Mouse (Mus musculus) kidney, adult 9 months (tissue): ENCODE results near the gene Cnnm4.

ENCODE experiments used
- DNase-seq: peaks from one replicate; pipeline ENCODE4 v3.0.0; 2022

Cnnm4 gene

DNA sequence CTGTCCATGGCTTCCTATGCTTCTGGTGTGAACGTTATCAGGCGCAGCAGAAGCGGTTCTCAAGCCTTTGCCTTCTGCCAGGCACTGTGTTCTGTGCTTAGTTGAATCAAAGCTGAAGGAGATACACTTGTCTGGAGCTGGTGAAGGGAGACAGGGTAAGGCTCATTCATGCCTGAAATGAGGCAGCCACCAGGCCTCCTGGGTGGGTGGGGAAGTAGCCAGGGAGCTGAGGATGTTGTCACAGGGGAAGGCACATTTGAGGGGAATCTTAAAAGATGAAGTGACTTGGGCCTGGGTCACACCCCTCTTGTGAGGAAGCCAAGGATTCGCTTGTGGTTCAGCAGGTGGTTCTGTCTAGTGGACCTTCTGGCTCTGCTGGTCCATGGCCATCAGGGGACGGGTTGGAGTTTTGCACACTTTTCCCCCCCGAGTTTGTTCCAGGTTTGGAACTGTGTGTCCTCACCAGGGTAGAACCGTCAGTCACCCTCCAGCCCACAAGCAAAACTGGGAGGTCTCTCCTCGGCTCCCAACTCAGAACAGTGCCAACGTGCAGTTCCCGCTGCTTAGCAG is 1.9 kb downstream of the Cnnm4 start:
- DNase-seq = no peak

DNA sequence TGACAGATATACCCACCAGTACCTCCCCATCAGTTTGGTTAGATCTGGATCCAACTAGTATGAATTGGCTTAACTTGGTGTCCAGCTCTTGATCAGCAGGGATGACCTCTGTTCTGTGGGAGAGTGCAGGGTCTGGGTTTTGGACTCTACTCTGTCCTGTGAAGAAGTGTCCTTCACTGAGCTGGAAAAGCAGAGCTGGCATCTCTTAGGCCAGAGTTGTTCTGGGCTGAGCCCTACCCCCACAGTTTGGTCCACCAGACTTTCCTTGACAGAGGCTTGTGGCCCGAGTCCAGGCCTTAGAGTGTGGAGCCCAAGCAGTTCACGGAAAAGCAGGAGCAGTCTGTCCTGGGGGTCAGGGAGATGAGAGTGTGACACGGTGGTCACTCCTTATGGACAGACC is 3.2 kb downstream of the Cnnm4 start:
- DNase-seq = peak; percentile 86

DNA sequence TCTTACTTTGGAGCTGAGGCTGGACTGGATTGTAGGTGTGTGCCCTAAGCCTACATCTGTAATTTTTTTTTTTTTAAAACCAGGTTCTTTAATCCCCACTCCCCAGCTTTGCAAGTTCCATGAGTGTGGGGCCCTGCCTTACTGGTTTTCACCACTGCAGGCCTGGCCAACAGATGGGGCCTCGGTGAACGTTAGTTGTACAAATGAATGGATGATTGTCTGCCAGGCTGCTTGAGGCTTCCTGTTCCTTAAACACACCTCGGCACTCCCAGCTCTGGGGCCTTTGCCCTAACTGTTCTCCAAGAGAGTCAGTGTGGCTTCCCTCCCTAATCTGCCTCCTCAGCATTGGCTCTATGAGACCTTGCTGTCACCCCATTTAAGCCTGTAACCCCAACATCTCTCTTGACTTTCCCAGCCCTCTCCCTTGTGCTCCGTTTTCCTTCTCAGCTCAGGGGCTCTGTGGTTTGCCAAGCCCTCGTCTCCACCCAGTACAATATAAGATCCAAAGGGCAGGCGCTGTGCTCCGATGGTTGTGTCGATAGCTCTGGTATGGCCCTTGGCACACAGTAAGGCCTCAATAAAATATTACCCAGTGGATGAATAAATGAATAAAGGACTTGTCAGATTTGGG is 4.2 kb downstream of the Cnnm4 start:
- peak; percentile 67 for DNase-seq

DNA sequence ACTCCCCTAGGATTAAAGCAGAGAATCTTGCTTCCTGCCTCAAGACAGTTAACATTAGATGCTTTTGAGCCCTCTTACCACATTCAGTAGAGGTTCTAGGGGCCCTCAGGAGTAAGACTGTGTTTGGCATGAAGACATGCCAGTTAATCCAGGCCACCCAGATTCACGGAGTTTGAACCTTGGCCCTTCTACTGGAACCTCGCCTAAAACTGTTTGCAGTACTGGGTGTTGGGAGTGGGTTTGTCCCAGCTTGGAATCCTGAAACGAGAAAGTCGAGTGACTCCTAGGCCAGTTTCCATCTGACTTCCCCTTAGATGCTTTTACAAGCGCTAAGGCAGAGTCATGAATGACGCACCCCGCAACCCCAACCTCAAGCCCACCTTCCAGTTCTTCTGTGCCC is 5.0 kb downstream of the Cnnm4 start:
- peak; percentile 85 for DNase-seq

DNA sequence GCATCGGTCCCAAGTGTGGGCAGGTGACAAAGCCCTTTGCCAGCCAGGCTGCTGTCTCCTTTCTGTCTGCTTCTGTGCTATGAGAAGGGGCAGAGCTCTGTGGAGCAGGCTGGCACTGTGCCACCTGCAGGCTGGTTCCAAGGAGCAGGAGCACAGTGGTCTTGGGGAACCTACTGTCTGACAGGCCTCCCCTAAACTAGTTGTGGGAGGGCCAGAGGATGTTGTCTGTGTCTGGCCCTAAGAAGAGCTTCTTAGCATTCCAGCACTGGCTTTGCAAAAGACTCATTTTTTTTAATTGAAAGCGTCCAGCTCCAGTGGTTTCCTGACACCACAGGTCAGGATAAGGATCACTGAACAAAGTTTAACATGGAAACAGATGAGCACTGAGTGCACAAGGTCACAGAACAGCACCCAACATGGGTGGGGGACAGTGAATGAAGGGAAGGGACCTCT is 6.9 kb downstream of the Cnnm4 start:
- peak; percentile 72 for DNase-seq

DNA sequence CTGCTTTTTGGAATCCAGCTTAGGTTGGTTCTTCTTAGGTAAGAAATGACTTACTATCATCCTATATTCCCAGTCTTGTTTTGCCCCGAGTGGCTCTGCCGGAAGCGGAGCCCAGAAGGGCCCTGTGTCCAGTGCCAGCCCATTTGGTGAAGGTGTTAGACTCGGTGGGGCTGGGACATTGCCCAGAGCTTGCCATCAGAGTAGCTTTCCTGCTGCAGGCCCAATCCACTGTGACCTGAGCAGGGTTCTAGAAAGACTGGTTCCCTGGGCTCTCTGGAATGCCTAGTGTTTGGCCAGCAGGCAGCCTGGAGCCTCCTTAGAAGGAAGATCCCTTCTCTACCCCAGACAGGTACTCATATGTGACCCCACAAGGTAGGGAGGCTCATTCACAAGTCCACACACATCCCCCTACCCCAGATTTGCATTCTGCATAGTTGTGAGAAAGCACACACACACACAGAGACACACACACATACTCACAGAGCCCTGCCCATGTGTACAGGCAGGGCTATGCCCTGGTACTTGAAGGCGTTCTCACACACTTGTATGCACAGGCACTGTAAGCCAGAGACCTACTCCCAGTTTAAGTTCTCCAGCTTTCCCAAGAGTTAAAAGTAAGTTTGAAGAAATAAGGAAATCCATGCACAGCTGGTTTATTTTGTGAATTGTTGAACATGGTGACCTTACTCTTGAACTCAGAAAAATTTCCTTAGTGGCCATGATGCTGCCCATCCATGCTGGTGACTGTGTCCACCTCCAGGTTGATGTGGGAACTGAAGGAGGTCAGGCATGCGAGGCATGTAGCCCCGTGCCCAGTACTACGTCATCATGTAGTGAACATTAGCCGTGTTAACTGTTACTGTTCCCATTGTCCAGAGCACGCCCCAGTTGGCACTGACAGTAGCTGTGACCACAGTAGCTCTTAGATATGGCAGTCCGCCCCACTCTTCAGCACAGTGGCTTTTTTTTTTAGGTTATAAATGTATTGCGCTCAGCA is 8.8 kb downstream of the Cnnm4 start:
- DNase-seq = no peak

DNA sequence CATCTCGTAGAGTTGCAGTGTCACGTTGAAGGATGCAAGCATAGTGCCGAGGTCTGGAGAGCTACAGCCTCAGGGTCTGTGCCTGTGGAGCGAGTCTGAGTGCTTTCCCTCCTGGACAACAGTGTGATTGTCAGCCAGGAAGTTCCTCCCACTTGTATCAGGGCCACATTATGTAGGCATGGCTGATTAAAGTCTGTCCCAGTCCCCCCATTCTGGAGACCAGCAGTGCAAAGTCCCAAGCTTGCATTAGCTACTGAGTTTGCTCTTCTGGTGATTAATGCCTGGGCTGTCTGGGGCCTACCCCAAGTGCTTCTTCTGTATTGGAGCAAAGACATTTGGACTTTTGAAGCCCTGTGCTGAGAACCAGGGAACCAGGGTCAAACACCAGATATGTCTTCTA is 12.4 kb downstream of the Cnnm4 start:
- DNase-seq = no peak

DNA sequence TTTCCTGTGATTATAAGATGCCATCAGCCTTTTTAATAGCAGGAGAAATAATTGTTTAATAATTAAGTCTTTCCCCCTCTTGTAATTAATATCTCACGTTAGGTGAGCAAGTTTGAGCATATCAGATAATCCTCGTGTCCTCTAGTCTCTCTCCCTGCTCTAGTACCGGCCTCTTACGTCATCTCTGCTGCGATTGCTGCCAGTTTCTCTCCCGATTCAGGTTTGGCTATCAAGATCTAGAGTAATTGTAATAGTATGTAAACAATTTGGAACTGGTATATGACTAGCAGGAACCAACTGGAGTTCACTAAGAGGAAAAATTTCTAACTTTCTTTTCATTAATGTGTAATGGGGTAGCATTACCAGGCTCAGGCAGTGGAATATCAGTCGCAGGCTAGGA is 13.7 kb downstream of the Cnnm4 start:
- no peak for DNase-seq

DNA sequence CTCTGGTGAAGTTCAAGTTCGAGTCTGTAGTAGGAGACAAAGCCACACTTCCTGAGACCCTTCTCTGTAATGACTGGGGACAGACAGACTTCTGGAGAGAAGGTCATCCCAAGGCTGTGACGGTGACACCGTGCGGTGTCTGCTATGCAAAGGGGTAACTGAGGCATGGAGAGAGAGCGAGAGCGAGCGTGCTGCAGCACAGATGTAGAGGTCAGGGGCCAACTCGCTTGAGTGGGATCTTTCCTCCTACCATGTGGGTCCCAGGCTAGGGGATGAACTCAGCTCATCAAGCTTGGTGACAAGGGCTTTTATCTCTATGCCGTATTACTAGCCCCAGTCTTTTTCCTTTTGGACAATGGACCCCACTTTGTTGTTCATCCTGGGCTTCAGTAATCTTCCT is 15.7 kb downstream of the Cnnm4 start:
- DNase-seq = no peak

DNA sequence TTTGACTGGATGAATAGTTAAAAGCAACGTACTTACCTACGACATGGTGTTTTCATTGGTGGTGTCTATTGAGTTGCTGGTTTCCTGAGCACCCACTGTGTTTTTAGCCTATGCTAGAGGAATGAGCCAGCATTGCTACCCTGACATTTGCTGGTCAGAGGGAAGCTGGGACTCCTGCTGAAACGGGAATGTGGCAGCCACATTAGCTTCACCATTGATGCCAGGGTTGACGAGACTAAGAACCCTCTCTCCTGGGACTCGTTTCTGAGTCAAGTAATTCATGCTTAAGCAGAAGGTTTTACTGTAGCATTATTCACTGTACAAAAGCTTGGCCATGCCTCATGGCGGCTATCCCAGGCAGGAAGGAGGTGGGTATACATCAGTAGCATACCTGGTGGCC is 18.2 kb downstream of the Cnnm4 start:
- no peak for DNase-seq

DNA sequence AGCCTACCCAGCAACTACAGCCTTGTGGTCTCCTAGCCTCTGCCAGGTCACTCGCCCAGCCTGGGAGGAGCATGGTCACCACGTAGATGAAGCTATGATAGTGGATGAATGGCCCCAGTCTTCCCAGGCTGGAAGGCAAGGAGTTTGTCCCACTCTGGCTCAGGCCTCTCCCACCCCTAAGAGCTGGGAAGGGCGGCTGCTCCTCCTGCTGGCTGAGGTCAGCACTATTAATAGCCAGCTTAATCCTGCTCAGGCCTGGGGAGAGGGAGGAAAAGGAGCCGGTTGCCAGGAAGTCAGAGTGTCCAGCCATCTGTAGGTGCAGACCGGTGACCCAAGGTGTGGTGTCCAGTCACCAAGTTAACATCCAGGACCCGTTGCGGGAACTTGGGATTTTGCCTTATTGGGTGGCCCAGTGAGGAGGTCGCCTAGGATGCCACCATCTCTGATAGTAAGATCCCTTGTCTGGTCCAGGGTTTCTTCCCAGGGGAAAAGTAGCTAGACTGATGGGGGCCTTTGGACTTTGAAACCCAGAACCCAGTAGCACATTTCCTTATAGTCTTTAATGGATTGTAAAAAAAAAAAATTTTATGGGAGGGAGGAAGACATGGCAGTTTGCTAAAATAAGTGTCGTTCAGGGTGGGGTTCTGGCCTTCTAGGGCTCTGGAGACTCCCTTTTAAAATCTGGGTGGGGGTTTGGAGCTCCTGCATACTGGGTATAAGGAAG is 21.2 kb downstream of the Cnnm4 start:
- DNase-seq = peak; percentile 73

DNA sequence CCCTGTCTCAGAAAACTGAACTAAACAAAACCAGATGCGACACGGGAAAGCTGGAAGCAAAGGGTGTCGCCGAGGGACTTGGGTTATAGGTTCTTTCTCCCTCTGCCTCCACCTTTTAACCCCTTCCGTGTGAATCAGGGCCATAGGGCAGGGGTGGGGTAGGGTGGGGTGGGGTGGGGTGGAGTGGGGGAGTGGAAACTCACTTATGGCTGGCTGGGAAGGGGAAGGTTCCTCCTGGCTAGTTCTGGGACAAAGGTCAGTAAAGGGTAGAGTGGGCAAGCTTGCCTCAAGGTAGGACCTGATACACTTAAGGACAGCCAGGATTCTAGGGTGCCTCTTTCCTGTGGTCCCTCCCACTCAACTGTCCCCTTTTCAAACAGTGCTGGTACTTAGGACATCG is 21.9 kb downstream of the Cnnm4 start:
- no peak for DNase-seq

DNA sequence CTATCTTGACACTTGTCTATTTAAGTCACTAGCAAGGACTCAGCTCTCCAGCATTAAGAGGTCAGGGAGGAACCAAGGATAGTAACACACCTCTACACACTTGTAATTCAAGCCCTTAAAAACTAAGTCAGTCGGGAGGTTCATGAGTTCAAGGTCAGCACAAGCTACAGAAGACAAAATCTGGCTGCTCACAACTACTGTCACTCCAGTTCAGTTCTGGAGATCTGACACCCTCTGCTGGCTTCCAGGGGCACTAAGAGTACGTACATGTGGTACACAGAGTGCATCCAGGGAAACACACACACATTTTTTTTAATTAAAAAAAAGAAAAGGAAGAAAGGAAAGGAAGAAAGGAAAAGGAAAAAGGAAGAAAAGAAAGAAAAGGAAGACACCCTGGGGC is 25.3 kb downstream of the Cnnm4 start:
- DNase-seq = peak; percentile 56

DNA sequence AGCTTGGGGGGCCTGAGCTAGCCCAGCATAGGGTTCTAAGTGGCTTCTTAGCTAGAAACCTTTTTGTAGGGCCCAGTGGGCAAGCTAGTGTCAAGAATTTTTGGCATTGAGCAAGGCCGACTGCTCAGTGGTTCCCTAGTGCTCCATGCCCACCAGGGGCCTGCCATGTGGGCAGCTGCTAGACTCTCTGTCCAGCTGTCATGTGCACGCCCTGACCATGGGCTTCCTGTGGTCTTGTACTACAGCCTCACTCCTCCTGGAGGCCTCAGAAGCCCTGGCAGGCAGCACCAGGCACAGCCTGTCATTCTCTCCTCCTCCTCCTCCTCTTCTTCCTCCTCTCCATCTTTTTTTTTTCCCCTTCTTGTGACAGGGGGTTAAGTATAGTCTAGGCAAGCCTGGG is 25.9 kb downstream of the Cnnm4 start:
- no peak for DNase-seq

DNA sequence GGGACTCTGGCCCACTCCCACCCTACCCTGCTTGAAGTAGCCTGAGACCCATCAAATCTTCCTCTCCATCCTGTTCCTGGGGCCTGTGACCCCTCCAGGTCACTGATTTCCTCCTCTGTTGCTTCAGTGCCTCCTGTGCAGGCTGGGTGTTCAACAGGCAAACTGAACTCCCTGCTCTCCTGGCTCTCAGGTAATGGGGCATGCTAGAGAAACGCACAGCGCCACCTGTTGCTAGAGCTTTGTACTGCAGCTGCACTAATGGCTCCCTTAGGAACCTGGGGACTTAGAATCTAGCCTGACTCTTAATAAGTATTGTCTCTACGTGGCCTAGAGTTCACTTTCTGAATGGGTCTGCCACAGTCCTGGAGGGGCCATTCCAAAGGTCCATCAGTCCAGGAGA is 29.8 kb downstream of the Cnnm4 start:
- DNase-seq = peak; percentile 85

DNA sequence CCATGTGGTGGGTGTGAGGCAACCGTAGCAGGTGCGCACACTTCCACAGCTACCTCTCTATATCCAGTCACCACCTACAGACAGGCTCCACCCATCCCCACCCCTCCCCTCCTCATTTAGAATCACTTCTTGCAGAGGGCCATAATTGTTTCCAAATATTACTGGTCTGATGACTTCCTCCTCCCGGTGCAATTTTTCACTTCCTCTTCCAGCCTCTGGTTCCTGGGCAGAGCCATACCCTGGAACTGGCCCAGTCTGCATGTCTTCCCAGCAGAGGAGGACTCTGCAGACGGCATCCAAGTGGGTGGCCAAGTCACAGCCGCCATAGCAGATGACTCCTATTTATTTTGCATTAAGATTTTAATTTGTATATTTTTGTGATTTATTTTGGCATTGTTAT is 36.8 kb downstream of the Cnnm4 start:
- no peak for DNase-seq

DNA sequence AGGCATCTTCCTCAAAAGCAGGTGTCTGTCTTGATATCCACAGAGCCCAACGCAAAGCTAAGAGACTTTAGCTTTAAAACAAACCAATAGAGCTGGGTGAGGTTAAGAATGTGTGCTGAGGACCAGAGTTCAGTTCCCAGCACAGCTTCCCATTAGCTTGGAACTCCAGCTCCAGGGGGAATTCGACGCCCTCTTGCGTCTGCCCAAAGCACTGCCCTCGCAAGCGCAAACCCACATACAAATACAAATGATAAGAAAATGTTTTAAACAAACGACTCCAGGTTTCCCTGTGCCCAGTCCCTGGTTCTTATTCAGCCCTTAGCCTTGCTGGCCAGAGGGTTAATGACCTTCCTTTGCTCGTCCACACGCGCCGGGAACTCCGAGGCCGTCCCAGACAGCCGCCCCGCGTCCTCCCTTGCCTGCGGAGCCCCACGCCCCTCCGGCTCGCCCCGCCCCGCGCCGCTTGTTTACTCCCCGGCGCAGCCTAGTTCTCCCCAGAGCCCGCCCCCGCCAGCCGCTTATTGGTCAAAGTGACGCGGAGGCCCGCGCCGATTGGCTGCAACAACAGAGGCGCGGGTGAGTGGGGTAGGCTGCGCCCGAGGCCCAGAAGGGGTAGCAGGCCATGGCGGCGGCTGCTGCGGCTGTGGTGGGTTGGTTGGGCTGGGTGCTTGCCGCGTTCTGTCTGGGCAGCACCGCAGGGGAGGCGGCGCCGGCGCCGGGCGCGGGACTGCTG is 40.0 kb downstream of the Cnnm4 start, which contains the start of gene Cnnm3:
Cnnm3 (plus strand) TSS at position 579 of the 733 bp plus-strand sequence.
- DNase-seq = peak; percentile 99

DNA sequence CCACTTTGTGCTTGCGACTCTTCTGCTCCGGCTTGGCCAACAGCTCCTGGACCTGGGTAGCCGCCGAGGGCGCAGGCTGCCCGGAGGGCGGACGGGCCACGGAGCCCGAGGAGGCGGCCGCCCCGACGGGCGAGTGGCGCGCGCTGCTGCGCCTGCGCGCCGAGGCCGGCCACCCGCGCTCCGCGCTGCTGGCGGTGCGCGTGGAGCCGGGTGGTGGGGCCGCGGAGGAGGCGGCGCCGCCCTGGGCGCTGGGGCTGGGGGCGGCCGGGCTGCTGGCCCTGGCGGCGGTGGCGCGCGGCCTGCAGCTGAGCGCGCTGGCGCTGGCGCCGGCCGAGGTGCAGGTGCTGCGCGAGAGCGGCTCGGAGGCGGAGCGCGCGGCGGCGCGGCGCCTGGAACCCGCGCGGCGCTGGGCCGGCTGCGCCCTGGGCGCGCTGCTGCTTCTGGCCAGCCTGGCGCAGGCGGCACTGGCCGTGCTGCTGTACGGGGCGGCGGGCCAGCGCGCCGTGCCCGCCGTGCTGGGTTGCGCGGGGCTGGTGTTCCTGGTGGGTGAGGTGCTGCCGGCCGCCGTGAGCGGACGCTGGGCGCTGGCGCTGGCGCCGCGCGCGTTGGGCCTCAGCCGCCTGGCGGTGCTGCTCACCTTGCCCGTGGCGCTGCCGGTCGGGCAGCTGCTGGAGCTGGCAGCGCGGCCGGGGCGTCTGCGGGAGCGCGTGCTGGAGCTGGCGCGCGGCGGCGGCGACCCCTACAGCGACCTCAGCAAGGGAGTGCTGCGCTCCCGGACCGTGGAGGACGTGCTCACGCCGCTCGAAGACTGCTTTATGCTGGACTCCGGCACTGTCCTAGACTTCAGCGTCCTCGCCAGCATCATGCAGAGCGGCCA is 40.9 kb downstream of the Cnnm4 start:
- DNase-seq = no peak

DNA sequence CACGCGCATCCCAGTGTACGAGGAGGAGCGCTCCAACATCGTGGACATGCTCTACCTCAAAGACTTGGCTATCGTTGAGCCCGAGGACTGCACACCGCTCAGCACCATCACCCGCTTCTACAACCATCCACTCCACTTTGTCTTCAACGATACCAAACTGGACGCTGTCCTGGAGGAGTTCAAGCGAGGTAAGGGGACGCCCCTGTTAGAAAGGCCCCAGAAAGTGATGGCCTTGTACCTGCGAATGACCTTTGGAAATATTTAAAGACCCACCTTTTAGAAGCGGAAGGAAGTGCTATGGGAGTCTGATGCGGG is 41.5 kb downstream of the Cnnm4 start:
- DNase-seq = no peak

DNA sequence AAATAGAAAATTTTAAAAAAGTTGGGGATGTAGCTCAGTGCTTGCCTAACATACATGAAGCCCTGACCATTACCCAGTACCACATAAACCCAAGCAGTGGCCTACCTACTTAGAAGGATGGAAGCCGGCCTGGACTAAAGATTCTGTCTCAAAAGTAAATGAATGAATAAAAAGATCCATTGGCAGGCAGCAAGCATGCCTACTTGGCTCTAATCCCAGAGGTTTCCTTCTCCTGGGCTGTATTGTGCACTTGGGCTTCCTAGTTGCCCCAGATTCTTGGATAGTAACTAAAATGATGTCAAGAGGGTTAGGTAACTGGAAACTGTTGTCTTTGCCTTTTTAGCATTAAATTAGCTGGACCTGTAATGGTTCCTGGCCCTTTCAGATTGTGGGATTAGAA is 41.9 kb downstream of the Cnnm4 start:
- peak; percentile 61 for DNase-seq

DNA sequence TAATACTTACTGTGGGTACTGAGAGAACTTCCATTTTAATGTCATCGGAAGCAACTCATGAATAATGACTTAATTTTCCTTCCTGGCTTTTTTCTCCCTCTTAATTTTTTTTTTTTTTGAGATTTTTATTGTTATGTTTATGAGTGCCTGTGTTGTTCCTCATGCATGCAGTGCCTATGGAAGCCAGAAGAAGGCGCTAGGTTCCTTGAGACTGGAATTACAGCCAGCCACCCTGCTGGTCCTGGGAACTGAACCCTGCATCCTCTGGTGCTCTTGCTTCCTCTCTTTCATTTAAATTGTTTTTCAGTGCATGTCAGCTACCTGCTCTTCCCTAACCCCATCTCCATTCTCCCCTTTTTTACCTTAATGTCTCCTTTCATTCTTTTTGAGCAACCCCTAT is 42.3 kb downstream of the Cnnm4 start:
- peak; percentile 46 for DNase-seq

DNA sequence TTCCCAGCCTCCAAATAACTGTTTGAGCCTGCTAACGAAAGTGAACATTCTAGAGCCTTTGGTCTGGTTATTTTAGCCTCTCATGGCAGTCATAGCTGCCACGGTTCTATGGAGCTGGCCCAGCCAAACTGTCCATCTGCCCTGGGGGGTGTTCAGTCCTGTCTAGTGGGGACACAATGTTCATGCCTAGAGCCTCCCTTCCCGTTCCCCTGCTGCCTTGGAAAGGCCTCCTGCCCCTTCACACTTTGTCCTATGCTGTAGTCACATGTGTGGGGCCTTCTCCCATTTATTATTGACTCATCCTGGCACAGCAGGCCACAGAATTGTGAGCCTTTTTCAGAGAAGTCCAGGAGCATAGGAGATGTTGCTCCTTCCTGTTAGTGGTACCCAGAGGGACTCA is 46.8 kb downstream of the Cnnm4 start:
- DNase-seq = no peak
